Mouse (Mus musculus) intestine, postnatal 0 days (tissue): ENCODE results near the gene Aldob. TPM values are rescaled to one million over a fixed set of nuclear protein-coding genes. Genes with fewer than 3 reads are reported as not detected.

Source experiments
- ATAC-seq: fragments of 200-750 bp; cut with Nextera tagmentation; 2 replicates; pipeline ENCODE4 v1.8.0; 2017; ENCODE audit warnings: mild to moderate bottlenecking, moderate TSS enrichment, moderate library complexity
- H3K27ac ChIP-seq: fragments of 300-500 bp; sonication (generic); 2 replicates; pipeline ENCODE4 v1.5.1; 2014; ENCODE audit warnings: mild to moderate bottlenecking, low read depth, low read length, moderate library complexity
- H3K27me3 ChIP-seq: fragments of 300-500 bp; sonication (generic); replicated peaks from 2 replicates; pipeline ENCODE4 v1.6.1; 2014; ENCODE audit warnings: low read length, mixed read lengths; ENCODE audit not compliant: control insufficient read depth, insufficient read depth
- H3K36me3 ChIP-seq: fragments of 300-500 bp; sonication (generic); 2 replicates; pipeline ENCODE4 v1.6.1; 2014; ENCODE audit warnings: mild to moderate bottlenecking, moderate library complexity; ENCODE audit not compliant: control insufficient read depth, insufficient read depth
- H3K4me1 ChIP-seq: fragments of 300-500 bp; sonication (generic); replicated peaks from 2 replicates; pipeline ENCODE4 v1.6.1; 2014; ENCODE audit warnings: antibody characterized with exemption, low read length, mixed read lengths; ENCODE audit not compliant: control insufficient read depth, insufficient read depth
- H3K4me2 ChIP-seq: fragments of 300-500 bp; sonication (generic); replicated peaks from 2 replicates; pipeline ENCODE4 v1.6.1; 2014; ENCODE audit warnings: low read depth, mild to moderate bottlenecking, moderate library complexity
- H3K4me3 ChIP-seq: fragments of 300-500 bp; sonication (generic); 2 replicates; pipeline ENCODE4 v1.5.1; 2014; ENCODE audit warnings: low read depth, low read length
- H3K9ac ChIP-seq: fragments of 300-500 bp; sonication (generic); 2 replicates; pipeline ENCODE4 v1.6.1; 2014; ENCODE audit warnings: mild to moderate bottlenecking, low read depth, low read length
- H3K9me3 ChIP-seq: fragments of 300-500 bp; sonication (generic); 2 replicates; pipeline ENCODE4 v1.6.1; 2016; ENCODE audit warnings: mixed run types; ENCODE audit not compliant: control insufficient read depth
- CTCF ChIP-seq: sonication (generic); IDR thresholded peaks from 2 replicates; pipeline ENCODE4 v1.5.1; 2016; ENCODE audit warnings: low read depth, mild to moderate bottlenecking, control low read depth, antibody characterized with exemption, moderate library complexity
- WGBS: fragments of 180-500 bp; shearing (Covaris S2); extraction: QIAGEN DNeasy Blood & Tissue Kit; methylation state at CpG from one replicate; pipeline ENCODE4 v1.1.7; 2014; 5-methylcytosine and 5-hydroxymethylcytosine counted together
- polyA plus RNA-seq: library from polyadenylated mRNA; unstranded; fragments of >200 nt; fragmentation: Nextera tagmentation; extraction: Ambion mirVana; gene quantifications from 2 replicates; pipeline ENCODE4 v1.2.1, GENCODE M21; 2015

Aldob gene
- polyA plus RNA-seq, 1 experiment from 2014 or later: 1,674 TPM

GRCm38 (mm10) chr4:49583965-49584831, 34.9 kb upstream of the Aldob start:
- no peak overlapping the region for H3K27ac ChIP-seq
- H3K9me3 ChIP-seq: no peaks in the 10 kb centered on the region
- H3K27me3 ChIP-seq: no peaks in the 10 kb centered on the region
- H3K4me1 ChIP-seq: no peaks in the 10 kb centered on the region
- 33% methylated on average over 14 of the region's 14 CpGs for WGBS
- no peak for ATAC-seq
- no peak overlapping the region; the same call in 1 of the 2 replicates for H3K9ac ChIP-seq
- TF ChIP-seq CTCF: no peak
- peaks cover 9% of the 10 kb centered on the region; the same call in 1 of the 2 replicates for H3K36me3 ChIP-seq
- no peak overlapping the region; the same call in 1 of the 2 replicates for H3K4me2 ChIP-seq
- no peak overlapping the region for H3K4me3 ChIP-seq

GRCm38 (mm10) chr4:49581256-49581655, 31.9 kb upstream of the Aldob start:
- H3K36me3 ChIP-seq: peaks cover 2% of the 10 kb centered on the region; the same call in 1 of the 2 replicates
- no peak for TF ChIP-seq CTCF
- no peak overlapping the region for H3K27ac ChIP-seq
- H3K4me3 ChIP-seq: no peak overlapping the region
- WGBS: 66% methylated on average over 4 of the region's 4 CpGs
- no peaks in the 10 kb centered on the region for H3K27me3 ChIP-seq
- no peaks in the 10 kb centered on the region for H3K4me1 ChIP-seq
- no peaks in the 10 kb centered on the region for H3K9me3 ChIP-seq
- no peak overlapping the region for H3K4me2 ChIP-seq
- H3K9ac ChIP-seq: no peak overlapping the region
- no peak for ATAC-seq

- H3K4me3 ChIP-seq: no peak overlapping the region
- WGBS: 33% methylated on average over 4 of the region's 4 CpGs
- no peak overlapping the region for H3K4me2 ChIP-seq
- no peak for TF ChIP-seq CTCF
- peak; percentile 80 for ATAC-seq
- no peaks in the 10 kb centered on the region for H3K4me1 ChIP-seq
- no peaks in the 10 kb centered on the region for H3K36me3 ChIP-seq
- no peak overlapping the region for H3K27ac ChIP-seq
- no peak overlapping the region for H3K9ac ChIP-seq
- no peaks in the 10 kb centered on the region for H3K27me3 ChIP-seq
- H3K9me3 ChIP-seq: no peaks in the 10 kb centered on the region
Observed at GRCm38 (mm10) chr4:49572194-49572593, 22.8 kb upstream of the Aldob start.

- WGBS: 17% methylated on average over 3 of the region's 3 CpGs
Observed at GRCm38 (mm10) chr4:49567613-49568012, 18.3 kb upstream of the Aldob start.

DNA sequence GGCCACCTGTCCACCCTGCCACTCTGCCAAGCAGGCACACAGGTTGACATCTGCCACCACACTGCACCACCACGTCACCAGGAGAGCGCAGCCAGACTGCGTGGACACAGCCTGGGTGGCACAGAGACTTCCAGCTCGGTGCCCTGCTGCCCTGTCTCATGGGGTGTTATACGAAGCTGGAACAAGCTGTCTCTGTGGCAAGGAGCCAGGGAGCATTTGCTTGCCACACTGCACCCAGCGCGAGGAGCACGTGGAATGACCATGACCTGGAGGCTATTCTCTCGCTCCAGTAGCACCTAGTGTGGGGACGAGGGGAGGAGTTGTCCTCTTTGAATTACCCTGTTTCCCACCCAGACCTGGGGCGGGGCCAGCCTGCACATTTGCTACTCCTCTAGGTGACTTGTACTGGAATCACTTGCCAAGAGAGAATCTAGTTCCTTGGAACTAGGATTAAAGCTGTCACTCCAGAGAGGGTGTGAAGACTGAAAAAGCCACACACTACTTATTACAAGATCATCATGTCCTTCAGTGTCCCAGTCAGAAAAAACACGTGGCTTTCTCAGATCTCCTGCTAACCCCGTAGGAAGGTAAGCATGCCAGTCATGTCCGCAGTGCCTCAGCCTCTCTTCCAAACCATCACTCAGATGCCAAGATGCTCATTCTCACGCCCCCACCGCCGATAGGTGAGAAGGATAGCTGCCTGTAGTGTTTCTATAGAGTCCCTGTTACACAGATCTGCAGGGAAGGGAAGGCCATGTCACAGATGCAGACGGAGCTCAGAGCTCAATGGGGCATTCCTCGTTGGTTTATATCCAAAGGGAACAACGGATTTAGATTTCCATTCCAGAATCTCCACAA, 10.8 kb upstream of the Aldob start:
- Histone ChIP-seq H3K27me3 (no peaks in the 10 kb centered on the region), H3K9me3 (no peaks in the 10 kb centered on the region), H3K4me3 (no peak overlapping the region), H3K4me1 (no peaks in the 10 kb centered on the region; the same call in 1 of the 2 replicates), H3K4me2 (no peak overlapping the region), H3K27ac (no peak overlapping the region), H3K36me3 (no peaks in the 10 kb centered on the region), H3K9ac (no peak overlapping the region)
- TF ChIP-seq CTCF: no peak
- peak; percentile 77 for ATAC-seq
- 64% methylated on average over 20 of the region's 20 CpGs for WGBS

More at GRCm38 (mm10) chr4:49567613-49568012, 18.3 kb upstream of the Aldob start:
- peak; percentile 95 for TF ChIP-seq CTCF
- Histone ChIP-seq H3K4me3 (no peak overlapping the region), H3K4me1 (no peaks in the 10 kb centered on the region), H3K9ac (no peak overlapping the region), H3K36me3 (no peaks in the 10 kb centered on the region), H3K4me2 (no peak overlapping the region), H3K9me3 (no peaks in the 10 kb centered on the region), H3K27me3 (no peaks in the 10 kb centered on the region), H3K27ac (no peak overlapping the region)
- peak; percentile 90 for ATAC-seq

DNA sequence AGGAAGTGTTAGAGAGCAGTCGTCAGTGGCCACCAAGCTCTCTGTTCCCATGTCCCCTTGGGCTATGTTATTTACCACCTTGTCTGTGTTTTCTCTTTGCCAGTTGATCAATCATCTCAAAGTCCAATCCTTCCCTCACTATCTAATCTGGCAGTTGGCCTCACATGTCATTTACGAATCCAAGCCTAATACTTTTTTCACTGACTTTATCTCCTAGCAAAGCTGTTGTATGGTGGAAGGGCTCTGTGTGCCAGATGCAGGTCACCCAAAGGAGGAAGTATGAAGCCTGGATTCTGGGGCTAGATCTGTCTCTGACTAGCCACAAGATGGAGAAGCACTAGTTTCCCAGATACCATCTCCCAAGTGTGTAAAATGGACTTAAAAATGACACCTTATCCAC, 8.8 kb upstream of the Aldob start:
- Histone ChIP-seq H3K9me3 (no peaks in the 10 kb centered on the region), H3K4me3 (no peak overlapping the region), H3K9ac (no peak overlapping the region), H3K27ac (peak overlapping the region; percentile 63), H3K4me2 (no peak overlapping the region), H3K36me3 (no peaks in the 10 kb centered on the region), H3K4me1 (no peaks in the 10 kb centered on the region; the same call in 1 of the 2 replicates), H3K27me3 (no peaks in the 10 kb centered on the region)
- WGBS: 27% methylated on average over 2 of the region's 2 CpGs
- TF ChIP-seq CTCF: no peak
- ATAC-seq: peak; percentile 72
